Mouse (Mus musculus): Measurements from ENCODE around the gene Hspg2. TPM values are rescaled to one million over a fixed set of nuclear protein-coding genes. Genes with fewer than 3 reads are reported as not detected.
"Not testable (repeated sequence)": the region's sequence is repeated elsewhere in the genome, so short reads cannot be mapped to it uniquely, and the experiment has no call there.

Hspg2 gene
- total and polyA plus RNA-seq, 3 experiments = 114 to 190 (median 174) TPM

- Histone ChIP-seq H3K36me3 (ENCODE audit: control insufficient read depth, insufficient read depth, low read length) (no peaks in the 10 kb centered on the region), H3K4me1 (ENCODE audit: control insufficient read depth, insufficient read depth, low read length) (no peaks in the 10 kb centered on the region), H3K4me3 (no peak within 1 kb of the TSS), H3K27ac (no peak within 1 kb of the TSS), H3K79me2 (replicated peaks; ENCODE audit: control insufficient read depth, insufficient read depth, low read length) (no peaks in the 10 kb centered on the region), H3K27me3 (ENCODE audit: control insufficient read depth, insufficient read depth, low read length) (no peaks in the 10 kb centered on the region), H3K9ac (ENCODE audit: low read depth, low read length) (no peak within 1 kb of the TSS)
- TF ChIP-seq EP300 (IDR thresholded peaks at IDR 0.05; ENCODE audit: insufficient read depth, low read depth, low read length) (no peak), POLR2A (IDR thresholded peaks at IDR 0.05; ENCODE audit: insufficient read depth, low read depth, low read length) (no peak), CTCF (IDR thresholded peaks at IDR 0.05) (no peak)
- DNase-seq = no peak
- WGBS = 83% methylated on average over 10 of the region's 10 CpGs
- intact Hi-C loops (cut with DNase I) = loop anchor here (5.0 kb wide), 1 partner anchor 52 kb away; no protein-coding TSS in a partner anchor
These were observed 105.9 kb downstream of the Hspg2 start, which contains the start of gene Ldlrad2 for GRCm38 (mm10) chr4:137574469-137574868. Gene Ldlrad2 (minus strand): TSS chr4:137574569.

- no peak overlapping the region for H3K27ac ChIP-seq
- no peaks in the 10 kb centered on the region for H3K27me3 ChIP-seq (ENCODE audit: control insufficient read depth, insufficient read depth, low read length)
- no peaks in the 10 kb centered on the region for H3K79me2 ChIP-seq (replicated peaks; ENCODE audit: control insufficient read depth, insufficient read depth, low read length)
- no peaks in the 10 kb centered on the region for H3K4me1 ChIP-seq (ENCODE audit: control insufficient read depth, insufficient read depth, low read length)
- H3K4me3 ChIP-seq = no peak overlapping the region
- DNase-seq = no peak
- no peaks in the 10 kb centered on the region for H3K36me3 ChIP-seq (ENCODE audit: control insufficient read depth, insufficient read depth, low read length)
- intact Hi-C loops (cut with DNase I) = no loop called here
- H3K9ac ChIP-seq (ENCODE audit: low read depth, low read length) = no peak overlapping the region
- TF ChIP-seq CTCF (IDR thresholded peaks at IDR 0.05) (no peak), POLR2A (IDR thresholded peaks at IDR 0.05; ENCODE audit: insufficient read depth, low read depth, low read length) (no peak), EP300 (IDR thresholded peaks at IDR 0.05; ENCODE audit: insufficient read depth, low read depth, low read length) (no peak)
- WGBS = 96% methylated on average over 12 of the region's 12 CpGs
These were observed 108.9 kb downstream of the Hspg2 start for GRCm38 (mm10) chr4:137577486-137577885.

GRCm38 (mm10) chr4:137578181-137578845, 109.7 kb downstream of the Hspg2 start:
- Histone ChIP-seq H3K79me2 (replicated peaks; ENCODE audit: control insufficient read depth, insufficient read depth, low read length) (no peaks in the 10 kb centered on the region), H3K27me3 (ENCODE audit: control insufficient read depth, insufficient read depth, low read length) (no peaks in the 10 kb centered on the region), H3K4me3 (no peak overlapping the region), H3K27ac (no peak overlapping the region), H3K9ac (ENCODE audit: low read depth, low read length) (no peak overlapping the region), H3K4me1 (ENCODE audit: control insufficient read depth, insufficient read depth, low read length) (no peaks in the 10 kb centered on the region), H3K36me3 (ENCODE audit: control insufficient read depth, insufficient read depth, low read length) (no peaks in the 10 kb centered on the region)
- TF ChIP-seq CTCF (IDR thresholded peaks at IDR 0.05) (peak; percentile 92), POLR2A (IDR thresholded peaks at IDR 0.05; ENCODE audit: insufficient read depth, low read depth, low read length) (no peak)
- 7% methylated on average over 39 of the region's 39 CpGs for WGBS
- intact Hi-C loops (cut with DNase I) = loop anchor here (2.0 kb wide), 1 partner anchor 136 kb away; no protein-coding TSS in a partner anchor
- peak; percentile 57 to 72 for DNase-seq

- no peaks in the 10 kb centered on the region for H3K4me1 ChIP-seq (ENCODE audit: control insufficient read depth, insufficient read depth, low read length)
- H3K9ac ChIP-seq (ENCODE audit: low read depth, low read length) = no peak overlapping the region
- peak overlapping the region; percentile 23; the same call in 1 of the 2 replicates for H3K27ac ChIP-seq
- 47% methylated on average over 4 of the region's 4 CpGs for WGBS
- no peaks in the 10 kb centered on the region for H3K27me3 ChIP-seq (ENCODE audit: control insufficient read depth, insufficient read depth, low read length)
- no peak overlapping the region for H3K4me3 ChIP-seq
- intact Hi-C loops (cut with DNase I) = loop anchor here (2.0 kb wide), 1 partner anchor 137 kb away; no protein-coding TSS in a partner anchor
- DNase-seq = peak in 1 of 2 experiments; percentile 32
- H3K36me3 ChIP-seq (ENCODE audit: control insufficient read depth, insufficient read depth, low read length) = no peaks in the 10 kb centered on the region
- no peaks in the 10 kb centered on the region for H3K79me2 ChIP-seq (replicated peaks; ENCODE audit: control insufficient read depth, insufficient read depth, low read length)
- no peak for TF ChIP-seq POLR2A (IDR thresholded peaks at IDR 0.05; ENCODE audit: insufficient read depth, low read depth, low read length)
- no peak for TF ChIP-seq CTCF (IDR thresholded peaks at IDR 0.05)
- TF ChIP-seq EP300 (IDR thresholded peaks at IDR 0.05; ENCODE audit: insufficient read depth, low read depth, low read length) = no peak
These were observed 111.2 kb downstream of the Hspg2 start for GRCm38 (mm10) chr4:137579789-137580188.

GRCm38 (mm10) chr4:137580299-137580698, 111.7 kb downstream of the Hspg2 start:
- Histone ChIP-seq H3K9ac (ENCODE audit: low read depth, low read length) (no peak overlapping the region), H3K27ac (peak overlapping the region; percentile 23; the same call in 1 of the 2 replicates), H3K4me1 (ENCODE audit: control insufficient read depth, insufficient read depth, low read length) (no peaks in the 10 kb centered on the region), H3K36me3 (ENCODE audit: control insufficient read depth, insufficient read depth, low read length) (no peaks in the 10 kb centered on the region), H3K27me3 (ENCODE audit: control insufficient read depth, insufficient read depth, low read length) (no peaks in the 10 kb centered on the region), H3K79me2 (replicated peaks; ENCODE audit: control insufficient read depth, insufficient read depth, low read length) (no peaks in the 10 kb centered on the region), H3K4me3 (no peak overlapping the region)
- no peak for DNase-seq
- intact Hi-C loops (cut with DNase I) = no loop called here
- peak; percentile 28 for TF ChIP-seq CTCF (IDR thresholded peaks at IDR 0.05)
- no peak for TF ChIP-seq EP300 (IDR thresholded peaks at IDR 0.05; ENCODE audit: insufficient read depth, low read depth, low read length)
- TF ChIP-seq POLR2A (IDR thresholded peaks at IDR 0.05; ENCODE audit: insufficient read depth, low read depth, low read length) = no peak
- 85% methylated on average over 2 of the region's 2 CpGs for WGBS

- no peak for DNase-seq
- intact Hi-C loops (cut with DNase I) = no loop called here
- Histone ChIP-seq H3K4me1 (ENCODE audit: control insufficient read depth, insufficient read depth, low read length) (no peaks in the 10 kb centered on the region), H3K4me3 (no peak overlapping the region), H3K79me2 (replicated peaks; ENCODE audit: control insufficient read depth, insufficient read depth, low read length) (no peaks in the 10 kb centered on the region), H3K9ac (ENCODE audit: low read depth, low read length) (no peak overlapping the region), H3K36me3 (ENCODE audit: control insufficient read depth, insufficient read depth, low read length) (no peaks in the 10 kb centered on the region), H3K27me3 (ENCODE audit: control insufficient read depth, insufficient read depth, low read length) (no peaks in the 10 kb centered on the region), H3K27ac (no peak overlapping the region)
- WGBS = 61% methylated on average over 3 of the region's 3 CpGs
- TF ChIP-seq EP300 (IDR thresholded peaks at IDR 0.05; ENCODE audit: insufficient read depth, low read depth, low read length) = no peak
- peak; percentile 42 for TF ChIP-seq CTCF (IDR thresholded peaks at IDR 0.05)
- TF ChIP-seq POLR2A (IDR thresholded peaks at IDR 0.05; ENCODE audit: insufficient read depth, low read depth, low read length) = no peak
These were observed 113.2 kb downstream of the Hspg2 start for GRCm38 (mm10) chr4:137581815-137582214.

- H3K27ac ChIP-seq; H3K9ac ChIP-seq (ENCODE audit: low read depth, low read length); H3K79me2 ChIP-seq (replicated peaks; ENCODE audit: control insufficient read depth, insufficient read depth, low read length); H3K27me3 ChIP-seq (ENCODE audit: control insufficient read depth, insufficient read depth, low read length); H3K36me3 ChIP-seq (ENCODE audit: control insufficient read depth, insufficient read depth, low read length); DNase-seq; intact Hi-C loops (cut with DNase I); H3K4me3 ChIP-seq; H3K4me1 ChIP-seq (ENCODE audit: control insufficient read depth, insufficient read depth, low read length): not testable (repeated sequence)
- WGBS = 75% methylated on average over 2 of the region's 3 CpGs
These were observed 120.5 kb downstream of the Hspg2 start for GRCm38 (mm10) chr4:137589095-137589494.
